Mouse (Mus musculus) spleen, adult 2 months (tissue): ENCODE data around the gene Il23a.

Experiments
- CTCF ChIP-seq: fragments of 200-500 bp; IDR thresholded peaks from 2 replicates; pipeline ENCODE4 v1.5.1; 2011; ENCODE audit warnings: mild to moderate bottlenecking, inconsistent platforms; ENCODE audit not compliant: insufficient read depth, insufficient read length, insufficient replicate concordance; ENCODE audit errors: extremely low read depth
- POLR2A ChIP-seq: fragments of 200-500 bp; IDR thresholded peaks from 2 replicates; pipeline ENCODE4 v1.6.1; 2011; ENCODE audit warnings: low read depth, low read length, inconsistent platforms

DNA sequence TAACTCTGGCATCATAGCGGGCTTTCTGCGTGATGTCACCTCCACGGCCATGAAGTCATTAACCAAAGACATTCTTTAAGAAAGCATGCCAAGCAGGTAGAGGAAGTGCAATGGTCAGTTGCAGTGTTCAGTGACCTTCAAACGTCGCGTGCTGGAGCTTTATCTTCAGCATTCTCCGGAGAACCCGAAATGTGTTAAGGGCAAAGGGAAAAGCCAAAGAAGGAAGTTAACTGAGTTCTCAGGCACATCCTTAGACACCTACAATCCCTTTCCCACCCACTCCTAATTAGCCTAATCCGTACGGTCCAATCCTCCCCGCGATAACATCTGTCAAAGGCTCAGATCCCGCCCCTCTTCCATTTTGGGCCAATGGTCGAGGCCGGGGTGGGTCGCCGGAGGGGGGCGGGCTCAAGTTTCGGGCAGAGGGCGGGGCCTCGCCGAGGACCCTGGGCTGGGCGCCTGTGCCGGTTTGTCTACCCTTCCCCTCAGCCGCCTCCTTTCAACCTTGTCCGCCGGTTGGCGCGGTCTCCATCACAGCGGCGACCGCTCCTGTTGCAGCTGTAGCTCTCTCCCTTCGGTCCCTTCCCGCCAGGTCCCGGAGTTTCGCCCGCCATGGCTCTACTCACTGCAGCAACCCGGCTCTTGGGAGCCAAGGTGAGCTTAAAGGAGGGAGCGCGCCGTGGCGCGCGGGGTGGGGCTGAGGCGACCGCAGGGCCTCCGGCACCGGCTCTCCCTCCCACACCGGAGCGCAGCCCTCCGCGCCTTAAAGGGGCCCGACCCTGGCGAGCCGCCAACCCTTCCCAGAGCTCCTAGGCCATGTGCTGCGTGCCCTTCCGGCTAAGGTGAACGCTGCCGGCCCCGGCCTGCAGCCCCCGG is 39.0 kb upstream of the Il23a start, which contains the start of gene Cs:
- peak; percentile 67 for TF ChIP-seq POLR2A
- TF ChIP-seq CTCF = no peak
